10 mouse cellular contexts compared by ENCODE assay signal in the genomic region with DNA sequence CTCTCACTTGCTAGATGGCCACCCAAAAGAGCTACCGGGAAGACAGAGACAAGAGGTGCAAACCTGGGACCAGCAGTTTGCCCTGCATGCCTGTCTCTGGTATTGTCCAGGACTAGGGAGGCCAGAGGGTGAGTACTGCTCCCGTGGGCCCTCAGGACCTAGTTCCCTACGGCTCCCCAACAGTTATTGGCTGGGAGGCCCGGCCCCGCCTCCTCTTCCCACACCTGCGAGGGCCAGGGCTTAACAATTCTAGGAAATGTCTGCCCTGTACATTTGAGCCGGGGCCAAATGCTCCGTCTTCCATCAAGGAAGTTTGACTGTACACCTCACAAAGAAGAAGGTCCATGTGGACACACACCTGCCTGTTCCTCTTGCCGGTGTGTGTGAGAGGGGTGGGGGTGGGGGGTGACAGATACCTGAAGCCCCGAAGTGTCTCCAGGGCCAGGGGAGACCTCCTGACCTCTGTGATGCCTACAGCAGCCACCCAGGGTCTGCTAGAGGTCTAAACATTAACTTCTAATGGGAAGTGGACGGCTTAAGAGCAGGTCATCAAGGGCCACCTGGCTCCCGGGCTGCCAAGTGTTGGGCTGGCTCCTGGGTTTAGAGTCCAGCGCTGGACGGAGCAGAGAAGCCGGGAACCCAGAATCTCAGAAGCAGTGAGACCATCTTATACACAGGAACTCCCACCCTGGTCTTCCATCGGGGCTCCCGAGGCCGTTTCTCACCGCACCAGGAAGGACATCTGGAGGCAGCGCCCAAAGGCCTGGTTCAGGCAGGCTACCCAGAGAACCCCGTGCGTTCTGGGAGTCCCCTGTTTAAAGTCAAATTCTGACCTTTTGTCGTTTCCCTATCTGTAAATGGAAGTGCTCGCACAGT.
A peak's percentile ranks its signal among the peaks of the same experiment; 100 is the strongest.
DNase-seq lines count a peak whose midpoint lies in the region; ATAC-seq lines count a peak whose summit lies in the region.
"Had no signal": no experiment of that assay in that cellular context is flagged by ENCODE, and none has a peak within 500 bp of the region (broad histone marks: within the 10 kb centered on the region; RNA-seq: fewer than 3 reads in every experiment).

No protein-coding gene starts in this region.

- H3K9ac ChIP-seq in midbrain, embryonic 13.5 days (replicated peaks): no peak overlapping the region
- H3K9ac ChIP-seq in intestine, embryonic 15.5 days: no peak overlapping the region; the same call in 1 of the 2 replicates
- 0 out of 2 replicates have a peak overlapping the region, but pooled peaks have one; percentile 36 for H3K9ac ChIP-seq in stomach, embryonic 16.5 days (ENCODE audit: low read length)
- H3K9ac ChIP-seq: forebrain, embryonic 15.5 days had no signal

- peaks cover 21% of the 10 kb centered on the region for H3K4me1 ChIP-seq in midbrain, embryonic 10.5 days
- peaks cover 11% of the 10 kb centered on the region for H3K4me1 ChIP-seq in midbrain, embryonic 13.5 days (replicated peaks)
- H3K4me1 ChIP-seq in intestine, embryonic 15.5 days (replicated peaks): peaks cover 29% of the 10 kb centered on the region
- peaks cover 10% of the 10 kb centered on the region for H3K4me1 ChIP-seq in stomach, embryonic 16.5 days (ENCODE audit: control insufficient read depth, insufficient read depth, low read length)
- H3K4me1 ChIP-seq: forebrain, embryonic 15.5 days had no signal

- H3K4me3 ChIP-seq in midbrain, embryonic 10.5 days: 0 out of 2 replicates have a peak overlapping the region, but pooled peaks have one; percentile 24
- no peak overlapping the region for H3K4me3 ChIP-seq in midbrain, embryonic 13.5 days (replicated peaks)
- H3K4me3 ChIP-seq in intestine, embryonic 15.5 days (replicated peaks): no peak overlapping the region
- H3K4me3 ChIP-seq in stomach, embryonic 16.5 days (replicated peaks; ENCODE audit: low read length): no peak overlapping the region
- H3K4me3 ChIP-seq: forebrain, embryonic 15.5 days had no signal

- no peaks in the 10 kb centered on the region for H3K9me3 ChIP-seq in midbrain, embryonic 10.5 days (replicated peaks)
- H3K9me3 ChIP-seq in midbrain, embryonic 13.5 days: no peaks in the 10 kb centered on the region
- no peaks in the 10 kb centered on the region for H3K9me3 ChIP-seq in intestine, embryonic 15.5 days
- no peaks in the 10 kb centered on the region for H3K9me3 ChIP-seq in stomach, embryonic 16.5 days (replicated peaks; ENCODE audit: control insufficient read depth, low read length)
- H3K9me3 ChIP-seq: forebrain, embryonic 15.5 days had no signal

- no peak for DNase-seq in midbrain, embryonic 10.5 days (ENCODE audit: low spot score)
- DNase-seq in liver: peak; percentile 38
- no peak for DNase-seq in cerebellum, postnatal 14 days
- DNase-seq in layer of hippocampus, postnatal 10 days (ENCODE audit: low spot score in 2 of 2): no peak
- DNase-seq: thymus, postnatal 25 days had no signal

- peaks cover 47% of the 10 kb centered on the region for H3K27me3 ChIP-seq in midbrain, embryonic 10.5 days (ENCODE audit: low read depth, poor library complexity, severe bottlenecking)
- H3K27me3 ChIP-seq in midbrain, embryonic 13.5 days: peaks cover 17% of the 10 kb centered on the region
- no peaks in the 10 kb centered on the region for H3K27me3 ChIP-seq in intestine, embryonic 15.5 days (replicated peaks)
- no peaks in the 10 kb centered on the region for H3K27me3 ChIP-seq in stomach, embryonic 16.5 days (ENCODE audit: control insufficient read depth, insufficient read depth, low read length)
- H3K27me3 ChIP-seq: forebrain, embryonic 15.5 days had no signal

- ATAC-seq in midbrain, embryonic 13.5 days: no peak
- peak; percentile 60 for ATAC-seq in intestine, embryonic 15.5 days
- peak; percentile 42; the same call in 1 of the 2 replicates for ATAC-seq in stomach, embryonic 16.5 days (ENCODE audit: insufficient read depth, low FRiP score)
- ATAC-seq in inflammation-experienced regulatory T-cells, adult 6 months: no peak
- ATAC-seq: forebrain, embryonic 15.5 days had no signal

- H3K36me3 ChIP-seq in midbrain, embryonic 10.5 days: no peaks in the 10 kb centered on the region
- no peaks in the 10 kb centered on the region for H3K36me3 ChIP-seq in midbrain, embryonic 13.5 days
- no peaks in the 10 kb centered on the region for H3K36me3 ChIP-seq in intestine, embryonic 15.5 days
- no peaks in the 10 kb centered on the region for H3K36me3 ChIP-seq in stomach, embryonic 16.5 days (ENCODE audit: control insufficient read depth, insufficient read depth, low read length)
- H3K36me3 ChIP-seq: forebrain, embryonic 15.5 days had no signal

- 70% methylated on average over 24 of the region's 24 CpGs for WGBS in midbrain, embryonic 10.5 days
- WGBS in midbrain, embryonic 13.5 days: 74% methylated on average over 24 of the region's 24 CpGs
- 38% methylated on average over 24 of the region's 24 CpGs for WGBS in intestine, embryonic 15.5 days
- 45% methylated on average over 24 of the region's 24 CpGs for WGBS in stomach, embryonic 16.5 days

- peak overlapping the region; percentile 74; the same call in 1 of the 2 replicates for H3K27ac ChIP-seq in midbrain, embryonic 10.5 days (replicated peaks)
- H3K27ac ChIP-seq in midbrain, embryonic 13.5 days: no peak overlapping the region
- H3K27ac ChIP-seq in intestine, embryonic 15.5 days: peak overlapping the region; percentile 4; the same call in 1 of the 2 replicates
- H3K27ac ChIP-seq in stomach, embryonic 16.5 days (ENCODE audit: low read length): peak overlapping the region; percentile 2; the same call in 1 of the 2 replicates
- H3K27ac ChIP-seq: forebrain, embryonic 15.5 days had no signal

- no peak overlapping the region for H3K4me2 ChIP-seq in midbrain, embryonic 13.5 days (replicated peaks)
- H3K4me2 ChIP-seq in intestine, embryonic 15.5 days (replicated peaks): no peak overlapping the region; the same call in 1 of the 2 replicates
- no peak overlapping the region for H3K4me2 ChIP-seq in stomach, embryonic 16.5 days (ENCODE audit: low read depth, low read length)
- H3K4me2 ChIP-seq: forebrain, embryonic 15.5 days had no signal

Comparison
In these comparisons a context has a peak if more than half of its experiments do, and no peak if none do; other contexts are left out.
1. ATAC-seq: peak in intestine, embryonic 15.5 days (single experiment) and stomach, embryonic 16.5 days (single experiment); none in midbrain, embryonic 13.5 days (single experiment) and inflammation-experienced regulatory T-cells, adult 6 months (single experiment).